Mouse (Mus musculus) heart, embryonic 14.5 days (tissue): Measurements from ENCODE around the gene Madcam1. TPM values are rescaled to one million over a fixed set of nuclear protein-coding genes. Genes with fewer than 3 reads are reported as not detected.

Experiments
- ATAC-seq: fragments of 200-750 bp; cut with Nextera tagmentation; 2 replicates; pipeline ENCODE4 v1.8.0; 2017; ENCODE audit warnings: low read depth, moderate TSS enrichment; ENCODE audit not compliant: insufficient number of reproducible peaks, insufficient read depth, low FRiP score
- H3K27ac ChIP-seq, 2 experiments: fragments of 200-500 bp in 1 of 2; fragments of 300-500 bp in 1 of 2; sonication (generic) in 1 of 2; replicated peaks in 1 of 2; 2 replicates each; pipeline ENCODE4 v1.5.1; 2012 to 2014; ENCODE audit warnings: low read depth in 2 of 2, low read length in 2 of 2, control low read depth in 1 of 2, mild to moderate bottlenecking in 1 of 2, mixed read lengths in 1 of 2; ENCODE audit not compliant: control insufficient read depth in 1 of 2, insufficient read depth in 1 of 2
- H3K27me3 ChIP-seq: fragments of 300-500 bp; sonication (generic); 2 replicates; pipeline ENCODE4 v1.6.1; 2014; ENCODE audit warnings: mild to moderate bottlenecking, low read length, control low read depth; ENCODE audit not compliant: control insufficient read depth, insufficient read depth
- H3K36me3 ChIP-seq: fragments of 300-500 bp; sonication (generic); 2 replicates; pipeline ENCODE4 v1.6.1; 2014; ENCODE audit warnings: mild to moderate bottlenecking, control low read depth, low read length, mixed read lengths; ENCODE audit not compliant: control insufficient read depth, insufficient read depth
- H3K4me1 ChIP-seq, 2 experiments: fragments of 200-500 bp in 1 of 2; fragments of 300-500 bp in 1 of 2; sonication (generic) in 1 of 2; 2 replicates each; pipeline ENCODE4 v1.6.1; 2012 to 2014; ENCODE audit warnings: low read length in 2 of 2, control low read depth in 1 of 2, mixed read lengths in 1 of 2; ENCODE audit not compliant: control insufficient read depth in 2 of 2, insufficient read depth in 2 of 2
- H3K4me2 ChIP-seq: fragments of 300-500 bp; sonication (generic); 2 replicates; pipeline ENCODE4 v1.6.1; 2014; ENCODE audit warnings: mild to moderate bottlenecking, low read length
- H3K4me3 ChIP-seq, 2 experiments: fragments of 200-500 bp in 1 of 2; fragments of 300-500 bp in 1 of 2; sonication (generic) in 1 of 2; 2 replicates each; pipeline ENCODE4 v1.5.1; 2012 to 2014; ENCODE audit warnings: low read length in 2 of 2, mild to moderate bottlenecking in 2 of 2, control low read depth in 1 of 2, low read depth in 1 of 2, moderate library complexity in 1 of 2; ENCODE audit not compliant: control insufficient read depth in 1 of 2, insufficient read depth in 1 of 2
- H3K9ac ChIP-seq: fragments of 300-500 bp; sonication (generic); 2 replicates; pipeline ENCODE4 v1.6.1; 2014; ENCODE audit warnings: mild to moderate bottlenecking, low read length
- H3K9me3 ChIP-seq: fragments of 300-500 bp; sonication (generic); 2 replicates; pipeline ENCODE4 v1.6.1; 2016; ENCODE audit warnings: low read length, control low read depth; ENCODE audit not compliant: control insufficient read depth
- WGBS: fragments of 180-500 bp; shearing (Covaris S2); extraction: QIAGEN DNeasy Blood & Tissue Kit; methylation state at CpG from one replicate; pipeline ENCODE4 v1.1.7; 2014; 5-methylcytosine and 5-hydroxymethylcytosine counted together
- polyA plus RNA-seq: library from polyadenylated mRNA; unstranded; fragments of >200 nt; fragmentation: Nextera tagmentation; extraction: Ambion mirVana; gene quantifications from 2 replicates; pipeline ENCODE4 v1.2.1, GENCODE M21; 2014

Madcam1 gene
- polyA plus RNA-seq, 1 experiment from 2014 or later: 1.00 TPM

DNA sequence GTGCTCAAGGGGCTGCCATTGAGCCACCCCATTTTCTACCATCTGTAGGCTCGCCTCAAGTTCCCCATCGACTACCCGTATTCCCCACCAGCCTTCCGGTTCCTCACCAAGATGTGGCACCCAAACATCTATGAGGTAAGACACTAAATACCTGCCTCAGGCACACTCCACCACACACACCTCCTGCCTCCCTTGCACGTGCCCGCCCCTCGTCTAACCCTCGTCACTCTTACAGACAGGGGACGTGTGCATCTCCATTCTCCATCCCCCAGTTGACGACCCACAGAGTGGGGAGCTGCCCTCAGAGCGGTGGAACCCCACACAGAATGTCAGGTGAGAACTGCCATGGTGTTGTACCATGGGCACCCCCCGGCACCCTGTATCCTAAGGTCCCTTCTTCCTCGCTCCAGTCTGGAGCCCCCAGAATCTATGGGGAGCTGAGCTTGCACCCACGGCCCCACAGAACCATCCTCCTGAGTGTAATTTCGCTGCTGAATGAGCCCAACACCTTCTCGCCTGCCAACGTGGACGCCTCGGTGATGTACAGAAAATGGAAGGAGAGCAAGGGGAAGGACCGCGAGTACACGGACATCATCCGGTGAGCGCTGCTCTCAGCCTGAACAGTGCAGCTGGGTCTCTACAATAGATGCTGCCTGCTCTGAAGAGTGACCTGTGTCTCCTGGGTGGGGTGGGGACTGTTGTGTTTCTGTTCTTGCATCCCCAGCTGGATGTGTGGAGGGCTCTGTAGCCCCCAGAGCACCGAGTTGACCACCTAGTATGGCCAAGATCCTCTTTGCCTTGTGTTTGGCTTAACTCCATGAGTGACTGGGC is 20.6 kb downstream of the Madcam1 start:
- peak overlapping the region; percentile 92 for H3K9ac ChIP-seq
- H3K36me3 ChIP-seq: peaks cover 63% of the 10 kb centered on the region
- H3K4me3 ChIP-seq: no peak overlapping the region
- H3K9me3 ChIP-seq: no peaks in the 10 kb centered on the region
- peak overlapping the region; percentile 18 to 88; a peak in 1 of 4 replicates for H3K27ac ChIP-seq
- 92% methylated on average over 25 of the region's 25 CpGs for WGBS
- ATAC-seq: no peak
- H3K27me3 ChIP-seq: no peaks in the 10 kb centered on the region
- no peak overlapping the region for H3K4me2 ChIP-seq
- peaks cover 27 to 39% of the 10 kb centered on the region in 2 experiments for H3K4me1 ChIP-seq

DNA sequence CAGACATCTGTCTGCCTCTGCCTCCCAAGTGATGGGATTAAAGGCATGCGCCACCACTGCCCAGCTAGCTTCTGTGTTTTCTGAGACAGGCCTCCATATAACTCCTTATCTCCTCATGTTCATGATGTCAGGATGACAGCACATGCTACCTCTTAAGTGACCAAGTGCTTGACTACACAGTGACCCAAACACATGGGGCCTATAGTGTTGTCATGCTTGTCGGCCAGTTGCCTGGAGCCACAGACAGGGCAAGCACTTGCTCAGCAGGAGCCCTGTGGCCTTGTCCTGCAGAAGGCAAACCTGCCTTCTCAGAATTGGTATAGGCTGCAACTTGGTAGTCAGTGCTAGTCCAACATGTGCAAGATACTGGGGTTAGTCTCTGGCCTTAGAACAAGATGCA is 21.9 kb downstream of the Madcam1 start:
- peak overlapping the region; percentile 83 to 86 for H3K27ac ChIP-seq
- H3K9ac ChIP-seq: peak overlapping the region; percentile 38
- peaks cover 63% of the 10 kb centered on the region for H3K36me3 ChIP-seq
- WGBS: 58% methylated on average over 2 of the region's 2 CpGs
- ATAC-seq: no peak
- H3K9me3 ChIP-seq: no peaks in the 10 kb centered on the region
- H3K4me2 ChIP-seq: no peak overlapping the region
- H3K4me1 ChIP-seq: peaks cover 24 to 34% of the 10 kb centered on the region in 2 experiments
- H3K4me3 ChIP-seq: no peak overlapping the region
- H3K27me3 ChIP-seq: no peaks in the 10 kb centered on the region

DNA sequence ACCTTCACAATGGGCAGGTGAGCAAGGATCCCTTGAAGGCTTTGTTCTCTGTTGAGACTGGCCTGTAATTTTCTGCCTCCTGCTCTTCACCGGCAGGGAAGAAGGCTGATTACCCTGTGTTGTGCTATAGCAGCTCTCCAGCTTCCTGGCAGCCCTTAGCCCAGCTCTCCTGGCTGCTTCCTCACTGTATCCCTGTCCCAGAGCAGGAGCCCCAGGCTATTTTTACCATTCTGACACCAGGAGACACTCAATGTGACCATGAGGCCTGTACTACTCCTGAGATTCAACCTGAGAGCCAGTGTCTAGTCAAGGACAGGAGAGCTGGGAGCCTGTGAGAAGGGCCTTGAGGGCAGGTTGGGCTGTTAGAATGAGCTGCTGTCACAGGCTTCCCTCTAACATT is 22.3 kb downstream of the Madcam1 start:
- peak overlapping the region; percentile 85 to 86 for H3K27ac ChIP-seq
- no peaks in the 10 kb centered on the region for H3K9me3 ChIP-seq
- H3K4me3 ChIP-seq: no peak overlapping the region
- H3K27me3 ChIP-seq: no peaks in the 10 kb centered on the region
- H3K9ac ChIP-seq: peak overlapping the region; percentile 38
- no peak for ATAC-seq
- H3K36me3 ChIP-seq: peaks cover 63% of the 10 kb centered on the region
- H3K4me1 ChIP-seq: peaks cover 22 to 32% of the 10 kb centered on the region in 2 experiments
- H3K4me2 ChIP-seq: no peak overlapping the region
- WGBS: 50% methylated on average over 1 of the region's 1 CpGs

DNA sequence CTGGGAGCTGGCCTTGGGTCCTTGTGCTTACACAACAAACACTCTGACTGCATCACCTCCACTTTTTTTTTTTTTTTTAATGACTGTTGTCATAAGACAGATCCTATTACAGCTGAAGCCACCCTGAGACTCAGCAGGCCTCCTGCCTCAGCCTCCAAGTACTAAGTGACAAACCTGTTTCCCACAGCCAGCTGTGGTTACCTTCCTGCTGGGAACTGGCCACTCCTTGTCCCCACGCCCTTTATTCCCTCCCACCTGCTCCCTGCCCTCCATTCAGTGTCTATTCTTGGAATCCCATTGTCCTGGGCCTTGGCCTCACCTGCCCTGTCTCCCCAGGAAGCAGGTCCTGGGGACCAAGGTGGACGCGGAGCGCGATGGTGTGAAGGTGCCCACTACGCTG is 23.2 kb downstream of the Madcam1 start:
- peak overlapping the region in 1 of 2 experiments; percentile 86; a peak in 2 of 4 replicates for H3K27ac ChIP-seq
- WGBS: 92% methylated on average over 6 of the region's 6 CpGs
- ATAC-seq: no peak

DNA sequence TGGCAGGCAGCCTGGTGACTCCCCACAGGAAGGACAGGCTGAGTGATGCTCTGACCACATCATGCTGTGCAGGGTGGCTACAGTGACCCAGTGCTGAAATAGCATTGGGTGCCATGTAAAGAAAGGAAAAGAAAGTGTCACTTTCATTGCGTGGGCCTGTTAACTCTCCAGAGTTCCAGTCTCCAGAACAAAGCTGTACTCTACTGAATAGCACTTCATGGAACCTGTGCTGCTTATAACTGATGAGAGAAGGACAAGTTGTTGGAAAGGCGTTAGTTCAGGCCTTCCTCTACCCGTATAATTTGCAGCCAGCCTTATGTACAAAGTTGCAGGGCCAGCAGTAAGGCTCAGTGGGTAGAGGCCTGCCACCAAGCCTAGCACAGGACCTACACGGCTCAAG is 24.4 kb downstream of the Madcam1 start, which contains the start of gene Gzmm:
Gene Gzmm, plus strand, starts transcription at position 301 of the 400 bp plus-strand sequence.
- H3K4me1 ChIP-seq: peaks cover 17 to 25% of the 10 kb centered on the region in 2 experiments
- no peak within 1 kb of the TSS for H3K9ac ChIP-seq
- no peak within 1 kb of the TSS for H3K4me3 ChIP-seq
- H3K27ac ChIP-seq: no peak within 1 kb of the TSS
- no peak for ATAC-seq
- peaks cover 61% of the 10 kb centered on the region for H3K36me3 ChIP-seq
- H3K9me3 ChIP-seq: 0 out of 2 replicates have a peak, but pooled peaks cover 5% of the 10 kb centered on the region
- no peaks in the 10 kb centered on the region for H3K27me3 ChIP-seq
- no peak within 1 kb of the TSS for H3K4me2 ChIP-seq
- WGBS: 84% methylated on average over 4 of the region's 4 CpGs

More for the DNA sequence above, 23.2 kb downstream of the Madcam1 start:
- Histone ChIP-seq H3K9me3 (0 out of 2 replicates have a peak, but pooled peaks cover 5% of the 10 kb centered on the region), H3K27me3 (no peaks in the 10 kb centered on the region), H3K4me3 (no peak overlapping the region), H3K4me1 (peaks cover 22 to 32% of the 10 kb centered on the region in 2 experiments), H3K9ac (peak overlapping the region; percentile 38; the same call in 1 of the 2 replicates), H3K4me2 (no peak overlapping the region), H3K36me3 (peaks cover 63% of the 10 kb centered on the region)

DNA sequence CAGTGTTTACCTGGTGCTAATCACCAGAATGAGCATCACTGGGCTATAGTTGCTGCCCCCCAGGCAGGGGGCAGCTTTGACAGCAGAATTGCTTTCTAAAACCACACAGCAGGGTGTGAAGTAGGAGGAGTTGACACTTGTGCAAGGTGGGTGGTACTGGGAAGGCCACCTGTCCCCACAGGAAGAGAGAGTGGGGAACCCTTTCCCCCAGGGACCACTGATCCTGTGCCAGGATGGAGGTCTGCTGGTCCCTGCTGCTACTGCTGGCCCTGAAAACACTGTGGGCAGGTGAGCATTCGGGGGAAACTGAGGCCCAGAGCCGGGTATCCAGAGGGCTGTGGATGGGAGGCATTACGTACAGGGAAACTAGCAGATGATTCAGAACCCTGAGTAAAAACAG is 24.8 kb downstream of the Madcam1 start:
- Histone ChIP-seq H3K27me3 (no peaks in the 10 kb centered on the region), H3K27ac (no peak overlapping the region), H3K9me3 (0 out of 2 replicates have a peak, but pooled peaks cover 5% of the 10 kb centered on the region), H3K9ac (no peak overlapping the region), H3K4me1 (peaks cover 13 to 21% of the 10 kb centered on the region in 2 experiments), H3K4me2 (no peak overlapping the region), H3K36me3 (peaks cover 57% of the 10 kb centered on the region), H3K4me3 (no peak overlapping the region)
- ATAC-seq: no peak
- WGBS: 81% methylated on average over 3 of the region's 3 CpGs

DNA sequence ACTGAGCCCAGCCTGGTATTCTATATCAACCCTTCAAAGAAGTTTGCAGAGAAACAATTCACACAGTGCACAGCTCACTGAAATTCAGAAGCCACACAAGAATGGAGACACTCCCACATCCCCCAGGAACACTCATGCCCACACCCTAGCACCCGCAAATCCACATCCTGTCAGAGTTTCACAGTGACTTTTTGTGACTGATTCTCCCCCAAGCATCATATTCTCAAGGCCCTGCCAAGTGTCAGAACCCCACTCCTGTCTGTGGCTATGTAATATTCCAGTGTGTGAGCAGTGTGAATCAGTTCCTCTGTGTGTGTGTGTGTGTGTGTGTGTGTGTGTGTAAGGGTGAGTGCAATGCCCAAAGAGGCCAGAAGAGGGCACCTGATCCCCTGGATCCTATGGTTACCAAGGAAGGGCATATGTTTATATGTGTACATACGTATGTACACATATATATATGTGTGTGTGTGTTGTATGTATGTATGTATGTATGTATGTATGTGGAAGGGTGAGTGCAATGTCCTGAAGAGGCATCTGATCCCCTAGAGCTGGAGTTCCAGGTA is 27.7 kb downstream of the Madcam1 start:
- no peak for ATAC-seq
- Histone ChIP-seq H3K4me3 (no peak overlapping the region), H3K9me3 (0 out of 2 replicates have a peak, but pooled peaks cover 5% of the 10 kb centered on the region), H3K36me3 (peaks cover 28% of the 10 kb centered on the region), H3K27me3 (no peaks in the 10 kb centered on the region), H3K27ac (no peak overlapping the region), H3K4me1 (peaks cover 16 to 29% of the 10 kb centered on the region in 2 experiments), H3K4me2 (no peak overlapping the region), H3K9ac (no peak overlapping the region)
- WGBS: 96% methylated on average over 2 of the region's 2 CpGs
